Mouse (Mus musculus): ENCODE measurements at regions not wholly inside any gene's neighbourhood (a gene's known extent, or its start where the extent isn't known, plus 50 kb on each side); places are given as distances from the start of the nearest gene placed in this dataset.

GRCm38 (mm10) chr12:86829581-86830246, 54.9 kb downstream of the Irf2bpl start:
- no peak for TF ChIP-seq CTCF (IDR thresholded peaks at IDR 0.05; ENCODE audit: low read depth, low read length)
- no peak for TF ChIP-seq GATA2 (IDR thresholded peaks at IDR 0.05; ENCODE audit: borderline replicate concordance, low read depth, low read length)
- no peak for TF ChIP-seq GATA1 (IDR thresholded peaks at IDR 0.05; ENCODE audit: borderline replicate concordance, low read length)
- TF ChIP-seq TAL1 (conservative IDR thresholded peaks at IDR 0.05; ENCODE audit: low read depth, low read length) = no peak
- no peak for TF ChIP-seq POLR2AphosphoS5 (IDR thresholded peaks at IDR 0.05; ENCODE audit: insufficient replicate concordance, low read depth, low read length)
